In the genomic region with DNA sequence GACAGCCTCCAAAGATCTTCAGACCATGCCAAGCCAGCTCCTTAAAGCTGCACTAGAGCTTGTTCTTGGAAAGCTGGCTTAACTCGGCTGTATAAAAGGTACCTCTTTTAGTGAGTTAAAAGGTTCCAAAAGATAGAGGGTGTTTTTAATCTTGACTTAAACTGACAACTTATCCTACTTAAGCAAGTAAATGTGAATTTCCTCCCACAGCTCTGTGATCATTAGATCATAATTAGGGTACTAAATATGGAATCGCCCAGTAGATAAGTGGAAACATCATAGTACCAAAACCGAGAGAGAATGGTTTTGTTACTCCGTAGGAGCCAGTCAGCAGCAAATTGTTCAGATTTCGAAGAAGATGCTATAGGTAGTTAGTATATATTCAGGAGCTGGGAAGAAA, we compare ENCODE assay signal across 18 mouse cellular contexts.
"Had no signal": no experiment of that assay in that cellular context is flagged by ENCODE, and none has a peak within 500 bp of the region (broad histone marks: within the 10 kb centered on the region; RNA-seq: fewer than 3 reads in every experiment).

No protein-coding gene starts in this region.

- H3K36me3 ChIP-seq: intestine, embryonic 15.5 days; limb, embryonic 12.5 days; limb, embryonic 15.5 days; midbrain, embryonic 12.5 days; midbrain, embryonic 15.5 days; neural tube, embryonic 12.5 days; neural tube, embryonic 15.5 days had no signal

- H3K27ac ChIP-seq: intestine, embryonic 15.5 days; limb, embryonic 12.5 days; limb, embryonic 15.5 days; macrophage; midbrain, embryonic 12.5 days; midbrain, embryonic 15.5 days; neural tube, embryonic 12.5 days; neural tube, embryonic 15.5 days had no signal

- ATAC-seq: intestine, embryonic 15.5 days; midbrain, embryonic 15.5 days had no signal

- H3K4me3 ChIP-seq: intestine, embryonic 15.5 days; limb, embryonic 12.5 days; limb, embryonic 15.5 days; midbrain, embryonic 12.5 days; midbrain, embryonic 15.5 days; neural tube, embryonic 12.5 days; neural tube, embryonic 15.5 days had no signal

- H3K9ac ChIP-seq: intestine, embryonic 15.5 days; limb, embryonic 12.5 days; limb, embryonic 15.5 days; midbrain, embryonic 12.5 days; midbrain, embryonic 15.5 days; neural tube, embryonic 12.5 days; neural tube, embryonic 15.5 days had no signal

- DNase-seq: kidney, adult 11 months; kidney, adult 9 months; kidney, postnatal 14 days; kidney, postnatal 4 days; left cerebral cortex, postnatal 4 days; lung, adult 2 months; right cerebral cortex, postnatal 25 days; thymus, adult 18-20 months; thymus, postnatal 14 days; thymus, postnatal 4 days had no signal

- H3K4me1 ChIP-seq: intestine, embryonic 15.5 days; limb, embryonic 12.5 days; limb, embryonic 15.5 days; midbrain, embryonic 15.5 days; neural tube, embryonic 12.5 days; neural tube, embryonic 15.5 days had no signal

- H3K9me3 ChIP-seq: intestine, embryonic 15.5 days; limb, embryonic 12.5 days; limb, embryonic 15.5 days; midbrain, embryonic 12.5 days; midbrain, embryonic 15.5 days; neural tube, embryonic 12.5 days; neural tube, embryonic 15.5 days had no signal

- H3K4me2 ChIP-seq: intestine, embryonic 15.5 days; limb, embryonic 12.5 days; limb, embryonic 15.5 days; midbrain, embryonic 12.5 days; midbrain, embryonic 15.5 days; neural tube, embryonic 15.5 days had no signal

- H3K27me3 ChIP-seq: intestine, embryonic 15.5 days; limb, embryonic 12.5 days; limb, embryonic 15.5 days; midbrain, embryonic 12.5 days; midbrain, embryonic 15.5 days; neural tube, embryonic 12.5 days; neural tube, embryonic 15.5 days had no signal
